Mouse (Mus musculus): ENCODE measurements around the gene Fam193b. TPM values are rescaled to one million over a fixed set of nuclear protein-coding genes. Genes with fewer than 3 reads are reported as not detected.
A peak's percentile ranks its signal among the peaks of the same experiment; 100 is the strongest.

Gene Fam193b
- polyA plus RNA-seq, 1 experiment from 2014 or later, result 40.3 TPM

GRCm38 (mm10) chr13:55508531-55508930 lies 62.4 kb downstream of the Fam193b start:
- Histone ChIP-seq H3K36me3 (peaks cover 63% of the 10 kb centered on the region), H3K9ac (no peak overlapping the region), H3K4me2 (no peak overlapping the region), H3K9me3 (no peaks in the 10 kb centered on the region), H3K27me3 (no peaks in the 10 kb centered on the region), H3K4me1 (peaks cover 26% of the 10 kb centered on the region), H3K4me3 (no peak overlapping the region), H3K27ac (no peak overlapping the region)
- no peak for ATAC-seq (ENCODE audit: borderline replicate concordance, extremely low read depth, low FRiP score, low TSS enrichment)
- 88% methylated on average over 10 of the region's 10 CpGs for WGBS

GRCm38 (mm10) chr13:55507877-55508276 lies 63.0 kb downstream of the Fam193b start:
- H3K36me3 ChIP-seq, result peaks cover 70% of the 10 kb centered on the region
- 67% methylated on average over 11 of the region's 11 CpGs for WGBS
- H3K4me1 ChIP-seq, result peaks cover 24% of the 10 kb centered on the region

GRCm38 (mm10) chr13:55506697-55507096 lies 64.2 kb downstream of the Fam193b start:
- peaks cover 4% of the 10 kb centered on the region; the same call in 1 of the 2 replicates for H3K27me3 ChIP-seq
- H3K36me3 ChIP-seq, result peaks cover 80% of the 10 kb centered on the region
- H3K4me3 ChIP-seq, result no peak overlapping the region
- no peak overlapping the region for H3K9ac ChIP-seq
- H3K4me2 ChIP-seq, result no peak overlapping the region
- no peak for ATAC-seq (ENCODE audit: borderline replicate concordance, extremely low read depth, low FRiP score, low TSS enrichment)
- H3K9me3 ChIP-seq, result no peaks in the 10 kb centered on the region
- no peak overlapping the region for H3K27ac ChIP-seq
- peaks cover 19% of the 10 kb centered on the region for H3K4me1 ChIP-seq
- 84% methylated on average over 10 of the region's 10 CpGs for WGBS

More at GRCm38 (mm10) chr13:55507877-55508276, 63.0 kb downstream of the Fam193b start:
- Histone ChIP-seq H3K9me3 (no peaks in the 10 kb centered on the region), H3K4me3 (no peak overlapping the region), H3K27me3 (no peaks in the 10 kb centered on the region), H3K9ac (no peak overlapping the region), H3K27ac (no peak overlapping the region), H3K4me2 (no peak overlapping the region)
- no peak for ATAC-seq (ENCODE audit: borderline replicate concordance, extremely low read depth, low FRiP score, low TSS enrichment)

- 93% methylated on average over 9 of the region's 9 CpGs for WGBS
- H3K4me1 ChIP-seq, result peaks cover 10% of the 10 kb centered on the region
- no peak overlapping the region for H3K4me3 ChIP-seq
- H3K27me3 ChIP-seq, result peaks cover 4% of the 10 kb centered on the region; the same call in 1 of the 2 replicates
- no peaks in the 10 kb centered on the region for H3K9me3 ChIP-seq
- H3K4me2 ChIP-seq, result no peak overlapping the region
- H3K36me3 ChIP-seq, result peaks cover 84% of the 10 kb centered on the region
- H3K9ac ChIP-seq, result no peak overlapping the region
- no peak overlapping the region for H3K27ac ChIP-seq
- no peak for ATAC-seq (ENCODE audit: borderline replicate concordance, extremely low read depth, low FRiP score, low TSS enrichment)
Measured at GRCm38 (mm10) chr13:55505810-55506209, 65.1 kb downstream of the Fam193b start.

- no peak overlapping the region for H3K27ac ChIP-seq
- no peak overlapping the region for H3K4me2 ChIP-seq
- no peak overlapping the region for H3K9ac ChIP-seq
- H3K4me1 ChIP-seq, result peaks cover 10% of the 10 kb centered on the region; the same call in 1 of the 2 replicates
- H3K27me3 ChIP-seq, result peaks cover 7% of the 10 kb centered on the region; the same call in 1 of the 2 replicates
- H3K4me3 ChIP-seq, result no peak overlapping the region
- H3K9me3 ChIP-seq, result no peaks in the 10 kb centered on the region
- peaks cover 85% of the 10 kb centered on the region for H3K36me3 ChIP-seq
- 83% methylated on average over 5 of the region's 5 CpGs for WGBS
- no peak for ATAC-seq (ENCODE audit: borderline replicate concordance, extremely low read depth, low FRiP score, low TSS enrichment)
Measured at GRCm38 (mm10) chr13:55504390-55504789, 66.5 kb downstream of the Fam193b start.

- Histone ChIP-seq H3K36me3 (peaks cover 73% of the 10 kb centered on the region), H3K4me1 (peaks cover 10% of the 10 kb centered on the region; the same call in 1 of the 2 replicates), H3K9ac (no peak overlapping the region), H3K4me3 (no peak overlapping the region), H3K27ac (no peak overlapping the region), H3K9me3 (no peaks in the 10 kb centered on the region), H3K4me2 (no peak overlapping the region), H3K27me3 (peaks cover 11% of the 10 kb centered on the region; the same call in 1 of the 2 replicates)
- ATAC-seq (ENCODE audit: borderline replicate concordance, extremely low read depth, low FRiP score, low TSS enrichment), result no peak
- 88% methylated on average over 8 of the region's 8 CpGs for WGBS
Measured at GRCm38 (mm10) chr13:55502405-55502804, 68.5 kb downstream of the Fam193b start.

- no peak for ATAC-seq (ENCODE audit: borderline replicate concordance, extremely low read depth, low FRiP score, low TSS enrichment)
- H3K4me3 ChIP-seq, result no peak overlapping the region
- WGBS, result 56% methylated on average over 10 of the region's 10 CpGs
- no peak overlapping the region for H3K4me2 ChIP-seq
- H3K27ac ChIP-seq, result no peak overlapping the region
- H3K9ac ChIP-seq, result no peak overlapping the region
- H3K27me3 ChIP-seq, result peaks cover 11% of the 10 kb centered on the region; the same call in 1 of the 2 replicates
- H3K4me1 ChIP-seq, result peaks cover 19% of the 10 kb centered on the region; the same call in 1 of the 2 replicates
- peaks cover 57% of the 10 kb centered on the region for H3K36me3 ChIP-seq
- no peaks in the 10 kb centered on the region for H3K9me3 ChIP-seq
Measured at GRCm38 (mm10) chr13:55500575-55500974, 70.3 kb downstream of the Fam193b start.

GRCm38 (mm10) chr13:55498906-55499305 lies 72.0 kb downstream of the Fam193b start:
- no peak for ATAC-seq (ENCODE audit: borderline replicate concordance, extremely low read depth, low FRiP score, low TSS enrichment)
- no peak overlapping the region for H3K27ac ChIP-seq
- peaks cover 31% of the 10 kb centered on the region for H3K4me1 ChIP-seq
- WGBS, result 57% methylated on average over 11 of the region's 11 CpGs
- peaks cover 40% of the 10 kb centered on the region for H3K36me3 ChIP-seq
- peaks cover 11% of the 10 kb centered on the region; the same call in 1 of the 2 replicates for H3K27me3 ChIP-seq
- H3K4me3 ChIP-seq, result no peak overlapping the region
- no peak overlapping the region for H3K9ac ChIP-seq
- H3K9me3 ChIP-seq, result no peaks in the 10 kb centered on the region
- no peak overlapping the region for H3K4me2 ChIP-seq

GRCm38 (mm10) chr13:55496661-55497060 lies 74.3 kb downstream of the Fam193b start:
- H3K36me3 ChIP-seq, result peaks cover 20% of the 10 kb centered on the region
- WGBS, result 79% methylated on average over 6 of the region's 6 CpGs

GRCm38 (mm10) chr13:55495702-55496101 lies 75.2 kb downstream of the Fam193b start:
- Histone ChIP-seq H3K4me1 (peaks cover 30% of the 10 kb centered on the region), H3K4me3 (no peak overlapping the region), H3K9me3 (no peaks in the 10 kb centered on the region), H3K9ac (no peak overlapping the region), H3K27me3 (peaks cover 16% of the 10 kb centered on the region; the same call in 1 of the 2 replicates), H3K27ac (no peak overlapping the region), H3K36me3 (peaks cover 15% of the 10 kb centered on the region), H3K4me2 (no peak overlapping the region)
- WGBS, result 35% methylated on average over 4 of the region's 4 CpGs
- ATAC-seq (ENCODE audit: borderline replicate concordance, extremely low read depth, low FRiP score, low TSS enrichment), result no peak

More at GRCm38 (mm10) chr13:55496661-55497060, 74.3 kb downstream of the Fam193b start:
- Histone ChIP-seq H3K4me1 (peaks cover 31% of the 10 kb centered on the region), H3K4me3 (no peak overlapping the region), H3K9me3 (no peaks in the 10 kb centered on the region), H3K9ac (no peak overlapping the region), H3K27me3 (peaks cover 16% of the 10 kb centered on the region; the same call in 1 of the 2 replicates), H3K27ac (no peak overlapping the region), H3K4me2 (no peak overlapping the region)
- ATAC-seq (ENCODE audit: borderline replicate concordance, extremely low read depth, low FRiP score, low TSS enrichment), result no peak

GRCm38 (mm10) chr13:55494883-55495621 lies 75.9 kb downstream of the Fam193b start:
- H3K4me1 ChIP-seq, result peaks cover 24% of the 10 kb centered on the region
- 16% methylated on average over 18 of the region's 18 CpGs for WGBS
- peak; percentile 50 for ATAC-seq (ENCODE audit: borderline replicate concordance, extremely low read depth, low FRiP score, low TSS enrichment)
- peaks cover 16% of the 10 kb centered on the region; the same call in 1 of the 2 replicates for H3K27me3 ChIP-seq
- no peak overlapping the region for H3K27ac ChIP-seq
- no peaks in the 10 kb centered on the region for H3K9me3 ChIP-seq
- no peak overlapping the region for H3K9ac ChIP-seq
- H3K4me2 ChIP-seq, result no peak overlapping the region
- no peak overlapping the region for H3K4me3 ChIP-seq
- peaks cover 12% of the 10 kb centered on the region for H3K36me3 ChIP-seq

- Histone ChIP-seq H3K4me1 (peaks cover 21% of the 10 kb centered on the region), H3K4me2 (no peak overlapping the region), H3K36me3 (peaks cover 8% of the 10 kb centered on the region), H3K4me3 (no peak overlapping the region), H3K9me3 (no peaks in the 10 kb centered on the region), H3K27me3 (peaks cover 14% of the 10 kb centered on the region; the same call in 1 of the 2 replicates), H3K27ac (no peak overlapping the region), H3K9ac (no peak overlapping the region)
- WGBS, result 13% methylated on average over 2 of the region's 2 CpGs
- ATAC-seq (ENCODE audit: borderline replicate concordance, extremely low read depth, low FRiP score, low TSS enrichment), result peak; percentile 20; the same call in 1 of the 2 replicates
Measured at GRCm38 (mm10) chr13:55494257-55494656, 76.7 kb downstream of the Fam193b start.
